Mouse (Mus musculus): ENCODE results near the gene Gm8765. TPM values are rescaled to one million over a fixed set of nuclear protein-coding genes. Genes with fewer than 3 reads are reported as not detected.
"Not testable (repeated sequence)": the region's sequence is repeated elsewhere in the genome, so short reads cannot be mapped to it uniquely, and the experiment has no call there.

Gene Gm8765
- not detected in 2 replicates for polyA plus RNA-seq (2015; fragmentation: Nextera tagmentation; extraction: Ambion mirVana)

DNA sequence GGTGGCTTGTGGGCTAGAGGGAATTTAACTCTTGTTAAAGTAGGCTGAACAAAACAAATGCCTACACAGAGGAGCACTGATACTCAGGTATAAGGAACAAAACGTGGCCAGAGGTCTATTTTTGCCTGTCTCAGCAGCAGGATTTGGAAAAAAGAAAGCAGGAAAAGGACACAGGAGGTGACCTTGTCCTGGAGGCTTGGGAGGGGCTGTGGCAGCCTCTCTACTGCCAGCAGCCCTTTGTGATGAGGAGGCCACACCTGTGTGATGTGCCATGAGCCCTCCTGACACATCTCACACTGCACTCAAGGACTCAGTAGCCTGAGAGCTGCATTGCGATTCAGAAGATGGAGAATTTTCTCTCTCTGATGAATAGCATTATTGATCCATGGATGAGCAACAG, at the start of gene Gm8765:
TSS of gene Gm8765 (plus strand) at position 301 of the 400 bp plus-strand sequence.
- H3K27ac ChIP-seq; H3K9me3 ChIP-seq; H3K4me2 ChIP-seq (replicated peaks); H3K27me3 ChIP-seq; H3K4me1 ChIP-seq; H3K9ac ChIP-seq; H3K4me3 ChIP-seq; ATAC-seq (ENCODE audit: low FRiP score, low read depth); H3K36me3 ChIP-seq: not testable (repeated sequence)
- WGBS = 24% methylated on average over 1 of the region's 2 CpGs

- not testable (repeated sequence) for H3K4me2 ChIP-seq (replicated peaks); H3K9me3 ChIP-seq; H3K4me3 ChIP-seq; ATAC-seq (ENCODE audit: low FRiP score, low read depth); H3K36me3 ChIP-seq; H3K9ac ChIP-seq; H3K27ac ChIP-seq; H3K4me1 ChIP-seq; H3K27me3 ChIP-seq
- WGBS = 84% methylated on average over 2 of the region's 2 CpGs
Measured at GRCm38 (mm10) chr13:50648771-50649170, 49.3 kb upstream of the Gm8765 start.

DNA sequence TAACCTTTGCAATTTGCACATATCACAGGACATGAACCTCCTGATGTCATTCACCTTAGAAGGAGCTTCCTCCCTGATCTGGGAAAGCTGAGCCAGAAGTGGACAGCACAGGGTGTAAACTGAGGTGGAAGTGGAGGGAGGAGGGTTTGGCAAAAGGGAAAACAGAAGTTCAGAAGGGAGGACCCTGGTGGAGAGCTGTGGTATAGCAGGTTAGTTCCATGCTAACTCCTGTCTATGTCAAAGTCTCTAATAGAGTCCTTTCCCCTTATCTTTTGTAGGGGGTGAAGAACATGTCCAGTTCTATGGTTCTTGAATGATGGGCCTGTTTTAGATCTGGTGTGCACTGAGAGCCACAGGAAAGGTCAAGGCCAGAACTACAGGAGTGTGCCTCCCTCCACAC, 52.2 kb downstream of the Gm8765 start:
- H3K9ac ChIP-seq; H3K9me3 ChIP-seq; H3K4me1 ChIP-seq; H3K4me3 ChIP-seq; ATAC-seq (ENCODE audit: low FRiP score, low read depth); H3K27ac ChIP-seq; H3K36me3 ChIP-seq; H3K4me2 ChIP-seq (replicated peaks); H3K27me3 ChIP-seq: not testable (repeated sequence)

DNA sequence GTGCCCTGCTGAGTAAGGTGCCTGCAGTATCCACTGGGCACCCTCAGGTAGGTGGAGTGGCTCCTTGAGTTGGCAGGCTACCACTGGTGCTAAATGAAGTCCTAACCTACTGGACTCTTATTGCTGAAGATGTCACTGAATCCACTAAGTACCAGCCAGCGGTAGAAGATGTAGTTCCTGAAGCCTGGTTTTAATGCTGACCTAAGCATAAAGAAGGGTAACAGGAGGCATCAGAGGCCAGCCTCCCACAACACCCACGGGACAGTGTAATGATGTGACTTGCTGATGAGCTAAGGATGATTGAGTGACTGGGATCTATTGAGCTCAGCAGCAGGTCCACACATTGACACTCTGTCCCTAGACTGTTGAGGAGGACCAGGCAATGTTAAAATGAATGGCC, 53.6 kb downstream of the Gm8765 start:
- Histone ChIP-seq H3K9me3 (no peaks in the 10 kb centered on the region), H3K4me3 (no peak overlapping the region), H3K9ac (no peak overlapping the region), H3K36me3 (no peaks in the 10 kb centered on the region), H3K27me3 (no peaks in the 10 kb centered on the region), H3K4me2 (replicated peaks) (no peak overlapping the region), H3K4me1 (no peaks in the 10 kb centered on the region), H3K27ac (no peak overlapping the region)
- WGBS = 81% methylated on average over 2 of the region's 2 CpGs
- no peak for ATAC-seq (ENCODE audit: low FRiP score, low read depth)

GRCm38 (mm10) chr13:50752961-50753360, 54.8 kb downstream of the Gm8765 start:
- not testable (repeated sequence) for H3K4me3 ChIP-seq; H3K36me3 ChIP-seq; H3K4me2 ChIP-seq (replicated peaks); H3K4me1 ChIP-seq; H3K27ac ChIP-seq; H3K27me3 ChIP-seq; H3K9me3 ChIP-seq; H3K9ac ChIP-seq; ATAC-seq (ENCODE audit: low FRiP score, low read depth)

Small RNAs within 50 kb of the gene (microRNA-seq; reads per million reads assigned to microRNA genes)
- not detected for gene Gm23952

Other genes with a start within 250 kb of the Gm8765 start
- gene Nutm2, start 231.0 kb upstream of the Gm8765 start, polyA plus RNA-seq (2015; fragmentation: Nextera tagmentation; extraction: Ambion mirVana) = not detected in 2 replicates
- not detected in 2 replicates for gene Gm904, start 55.1 kb upstream of the Gm8765 start, polyA plus RNA-seq (2015; fragmentation: Nextera tagmentation; extraction: Ambion mirVana)

Measured in limb, embryonic 13.5 days (tissue).